Mouse (Mus musculus): ENCODE results near the gene Shcbp1l.

- TF ChIP-seq CTCF (IDR thresholded peaks at IDR 0.05; ENCODE audit: control insufficient read depth, insufficient read depth, low read length) (no peak), POLR2A (IDR thresholded peaks at IDR 0.05; ENCODE audit: borderline replicate concordance, control insufficient read depth, low read depth, low read length) (no peak)
Measured at GRCm38 (mm10) chr1:153443019-153443418, 18.1 kb downstream of the Shcbp1l start.
